Mouse (Mus musculus): ENCODE results near the gene Nlrp6.

GRCm38 (mm10) chr7:140899121-140899520 is 21.6 kb upstream of the Nlrp6 start:
- TF ChIP-seq CTCF (IDR thresholded peaks at IDR 0.05) (no peak), POLR2A (IDR thresholded peaks at IDR 0.05; ENCODE audit: insufficient read depth, low read depth, low read length) (no peak), EP300 (IDR thresholded peaks at IDR 0.05; ENCODE audit: insufficient read depth, low read depth, low read length) (no peak)

All from heart, adult 2 months (tissue).